Mouse (Mus musculus) forebrain, embryonic 11.5 days (tissue): ENCODE measurements at regions not wholly inside any gene's neighbourhood (a gene's known extent, or its start where the extent isn't known, plus 50 kb on each side); places are given as distances from the start of the nearest gene placed in this dataset.

ENCODE experiments used
- ATAC-seq: fragments of 200-750 bp; cut with Nextera tagmentation; replicated peaks from 2 replicates; pipeline ENCODE4 v1.8.0; 2017; ENCODE audit warnings: moderate TSS enrichment; ENCODE audit not compliant: low FRiP score
- DNase-seq: peaks from one replicate; pipeline ENCODE4 v3.0.0-alpha.2; 2017; ENCODE audit warnings: low spot score
- H3K27ac ChIP-seq: fragments of 300-500 bp; sonication (generic); 2 replicates; pipeline ENCODE4 v1.5.1; 2014; ENCODE audit warnings: low read depth, low read length
- H3K27me3 ChIP-seq: fragments of 300-500 bp; sonication (generic); 2 replicates; pipeline ENCODE4 v1.6.1; 2014; ENCODE audit warnings: mild to moderate bottlenecking, low read length, mixed read lengths; ENCODE audit not compliant: control insufficient read depth, insufficient read depth
- H3K36me3 ChIP-seq: fragments of 300-500 bp; sonication (generic); 2 replicates; pipeline ENCODE4 v1.6.1; 2014; ENCODE audit warnings: mild to moderate bottlenecking, low read length, moderate library complexity, mixed read lengths; ENCODE audit not compliant: control insufficient read depth, insufficient read depth
- H3K4me1 ChIP-seq: fragments of 300-500 bp; sonication (generic); replicated peaks from 2 replicates; pipeline ENCODE4 v1.6.1; 2014; ENCODE audit warnings: low read length, mixed read lengths; ENCODE audit not compliant: control insufficient read depth, insufficient read depth
- H3K4me2 ChIP-seq: fragments of 300-500 bp; sonication (generic); 2 replicates; pipeline ENCODE4 v1.6.1; 2014; ENCODE audit warnings: low read depth, mild to moderate bottlenecking, low read length, moderate library complexity, mixed read lengths; ENCODE audit not compliant: severe bottlenecking
- H3K4me3 ChIP-seq: fragments of 300-500 bp; sonication (generic); 2 replicates; pipeline ENCODE4 v1.5.1; 2014; ENCODE audit warnings: low read depth, low read length
- H3K9ac ChIP-seq: fragments of 300-500 bp; sonication (generic); 2 replicates; pipeline ENCODE4 v1.6.1; 2014; ENCODE audit warnings: low read length
- H3K9me3 ChIP-seq: fragments of 300-500 bp; sonication (generic); 2 replicates; pipeline ENCODE4 v1.6.1; 2016; ENCODE audit warnings: low read length, mixed read lengths; ENCODE audit not compliant: control insufficient read depth
- WGBS: fragments of 180-500 bp; shearing (Covaris S2); extraction: QIAGEN DNeasy Blood & Tissue Kit; methylation state at CpG from one replicate; pipeline ENCODE4 v1.1.7; 2014; 5-methylcytosine and 5-hydroxymethylcytosine counted together

GRCm38 (mm10) chr14:16173292-16173691 is 75.8 kb upstream of the Ngly1 start:
- no peak overlapping the region for H3K9ac ChIP-seq
- no peaks in the 10 kb centered on the region for H3K27me3 ChIP-seq
- H3K4me2 ChIP-seq = no peak overlapping the region
- H3K9me3 ChIP-seq = no peaks in the 10 kb centered on the region; the same call in 1 of the 2 replicates
- WGBS = 80% methylated on average over 3 of the region's 3 CpGs
- H3K36me3 ChIP-seq = no peaks in the 10 kb centered on the region
- H3K4me1 ChIP-seq = no peaks in the 10 kb centered on the region
- no peak overlapping the region for H3K4me3 ChIP-seq
- ATAC-seq (no peak), DNase-seq (no peak)
- H3K27ac ChIP-seq = no peak overlapping the region

- Histone ChIP-seq H3K36me3 (no peaks in the 10 kb centered on the region), H3K9ac (no peak overlapping the region), H3K4me2 (no peak overlapping the region), H3K4me3 (no peak overlapping the region), H3K27me3 (no peaks in the 10 kb centered on the region), H3K27ac (no peak overlapping the region), H3K4me1 (no peaks in the 10 kb centered on the region), H3K9me3 (no peaks in the 10 kb centered on the region; the same call in 1 of the 2 replicates)
- 90% methylated on average over 3 of the region's 3 CpGs for WGBS
- DNase-seq (no peak), ATAC-seq (no peak)
These were observed 70.9 kb upstream of the Ngly1 start for GRCm38 (mm10) chr14:16178227-16178626.

- no peak overlapping the region for H3K4me2 ChIP-seq
- H3K4me1 ChIP-seq = no peaks in the 10 kb centered on the region
- ATAC-seq = no peak
- H3K4me3 ChIP-seq = no peak overlapping the region
- H3K9me3 ChIP-seq = no peaks in the 10 kb centered on the region
- 74% methylated on average over 2 of the region's 2 CpGs for WGBS
- H3K36me3 ChIP-seq = no peaks in the 10 kb centered on the region
- no peak overlapping the region for H3K27ac ChIP-seq
- no peaks in the 10 kb centered on the region for H3K27me3 ChIP-seq
- H3K9ac ChIP-seq = no peak overlapping the region
- DNase-seq = no peak
These were observed 67.3 kb upstream of the Ngly1 start for GRCm38 (mm10) chr14:16181822-16182221.

GRCm38 (mm10) chr14:16185246-16185645 is 63.8 kb upstream of the Ngly1 start:
- no peak for DNase-seq
- H3K9ac ChIP-seq = no peak overlapping the region
- no peaks in the 10 kb centered on the region for H3K27me3 ChIP-seq
- H3K9me3 ChIP-seq = no peaks in the 10 kb centered on the region
- H3K36me3 ChIP-seq = no peaks in the 10 kb centered on the region
- ATAC-seq = no peak
- H3K4me2 ChIP-seq = no peak overlapping the region
- H3K27ac ChIP-seq = no peak overlapping the region
- no peak overlapping the region for H3K4me3 ChIP-seq
- H3K4me1 ChIP-seq = no peaks in the 10 kb centered on the region
